Mouse (Mus musculus) MEL (cell line): ENCODE measurements around the gene Olfr1014. TPM values are rescaled to one million over a fixed set of nuclear protein-coding genes. Genes with fewer than 3 reads are reported as not detected.

Experiments used
- DNase-seq: peaks from one replicate; pipeline ENCODE4 v3.0.0; 2011; ENCODE audit warnings: low read depth, low spot score
- H3K27ac ChIP-seq: 2 replicates; pipeline ENCODE4 v1.5.1; 2012; ENCODE audit warnings: low read depth, mild to moderate bottlenecking, control low read depth, low read length, moderate library complexity; ENCODE audit not compliant: control insufficient read depth
- H3K27me3 ChIP-seq, 2 experiments: fragments of 150-350 bp in 1 of 2; sonication (generic) in 1 of 2; 2 replicates each; pipeline ENCODE4 v1.6.1; 2012; ENCODE audit warnings: low read length in 2 of 2, mild to moderate bottlenecking in 2 of 2, improper control_type of control experiment in 1 of 2, moderate library complexity in 1 of 2; ENCODE audit not compliant: insufficient read depth in 2 of 2, control insufficient read depth in 1 of 2
- H3K36me3 ChIP-seq, 2 experiments: 2 replicates each; pipeline ENCODE4 v1.6.1; 2012 to 2014; ENCODE audit warnings: low read length in 2 of 2, improper control_type of control experiment in 1 of 2, inconsistent platforms in 1 of 2, mild to moderate bottlenecking in 1 of 2; ENCODE audit not compliant: insufficient read depth in 2 of 2, control insufficient read depth in 1 of 2
- H3K4me1 ChIP-seq, 2 experiments: fragments of 150-350 bp in 1 of 2; sonication (generic) in 1 of 2; 2 replicates each; pipeline ENCODE4 v1.6.1; 2012; ENCODE audit warnings: low read length in 2 of 2, improper control_type of control experiment in 1 of 2, mild to moderate bottlenecking in 1 of 2; ENCODE audit not compliant: insufficient read depth in 2 of 2, control insufficient read depth in 1 of 2
- H3K4me3 ChIP-seq, 2 experiments: fragments of 150-350 bp in 1 of 2; sonication (generic) in 1 of 2; 2 replicates each; pipeline ENCODE4 v1.5.1; 2012; ENCODE audit warnings: low read depth in 2 of 2, low read length in 2 of 2, mild to moderate bottlenecking in 2 of 2, moderate library complexity in 2 of 2, control low read depth in 1 of 2, improper control_type of control experiment in 1 of 2; ENCODE audit not compliant: control insufficient read depth in 1 of 2, insufficient read depth in 1 of 2
- H3K79me2 ChIP-seq: 2 replicates; pipeline ENCODE4 v1.6.1; 2012; ENCODE audit warnings: mild to moderate bottlenecking, low read length, moderate library complexity; ENCODE audit not compliant: control insufficient read depth, poor library complexity, insufficient read depth
- H3K9ac ChIP-seq: 2 replicates; pipeline ENCODE4 v1.6.1; 2012; ENCODE audit warnings: low read depth, mild to moderate bottlenecking, control low read depth, low read length, moderate library complexity; ENCODE audit not compliant: control insufficient read depth, poor library complexity, severe bottlenecking
- H3K9me3 ChIP-seq: fragments of 150-350 bp; sonication (generic); replicated peaks from 2 replicates; pipeline ENCODE4 v1.6.1; 2012; ENCODE audit warnings: mild to moderate bottlenecking, low read length, improper control_type of control experiment, moderate library complexity; ENCODE audit not compliant: insufficient read depth
- BHLHE40 ChIP-seq: IDR thresholded peaks from 2 replicates; pipeline ENCODE4 v1.6.1; 2012; ENCODE audit warnings: low read depth, mild to moderate bottlenecking, inconsistent platforms, low read length, improper control_type of control experiment, borderline replicate concordance
- CTCF ChIP-seq, 3 experiments: IDR thresholded peaks in 2 of 3; conservative IDR thresholded peaks in 1 of 3; 2 replicates each; pipeline ENCODE4 v1.5.1; 2011 to 2012; ENCODE audit warnings: low read length in 3 of 3, low read depth in 2 of 3, mild to moderate bottlenecking in 2 of 3, improper control_type of control experiment in 1 of 3, inconsistent platforms in 1 of 3, mixed read lengths in 1 of 3, moderate library complexity in 1 of 3; ENCODE audit not compliant: control insufficient read depth in 1 of 3, insufficient read depth in 1 of 3, poor library complexity in 1 of 3, severe bottlenecking in 1 of 3
- E2F4 ChIP-seq: IDR thresholded peaks from 2 replicates; pipeline ENCODE4 v1.6.1; 2011; ENCODE audit warnings: low read depth, low read length, improper control_type of control experiment, borderline replicate concordance
- ELF1 ChIP-seq: IDR thresholded peaks from 2 replicates; pipeline ENCODE4 v1.6.1; 2014; ENCODE audit warnings: low read depth, mild to moderate bottlenecking, inconsistent platforms, low read length, improper control_type of control experiment, moderate library complexity
- EP300 ChIP-seq, 2 experiments: IDR thresholded peaks; 2 replicates each; pipeline ENCODE4 v1.6.1; 2011; ENCODE audit warnings: improper control_type of control experiment in 2 of 2, low read length in 2 of 2, low read depth in 1 of 2, mild to moderate bottlenecking in 1 of 2
- GATA1 ChIP-seq: IDR thresholded peaks from 2 replicates; pipeline ENCODE4 v1.6.1; 2011; ENCODE audit warnings: low read depth, low read length, improper control_type of control experiment
- HCFC1 ChIP-seq: IDR thresholded peaks from 2 replicates; pipeline ENCODE4 v1.6.1; 2012; ENCODE audit warnings: low read depth, mild to moderate bottlenecking, inconsistent platforms, low read length, improper control_type of control experiment, moderate library complexity
- JUND ChIP-seq: IDR thresholded peaks from 2 replicates; pipeline ENCODE4 v1.6.1; 2011; ENCODE audit warnings: low read depth, mild to moderate bottlenecking, improper control_type of control experiment, low read length
- MEF2A ChIP-seq: IDR thresholded peaks from 2 replicates; pipeline ENCODE4 v1.6.1; 2014; ENCODE audit warnings: low read depth, mild to moderate bottlenecking, inconsistent platforms, low read length, improper control_type of control experiment; ENCODE audit not compliant: poor library complexity, insufficient replicate concordance, severe bottlenecking; ENCODE audit errors: extremely low read depth
- MYC ChIP-seq: IDR thresholded peaks from 2 replicates; pipeline ENCODE4 v1.6.1; 2011; ENCODE audit warnings: low read depth, mild to moderate bottlenecking, low read length, improper control_type of control experiment, moderate library complexity
- POLR2AphosphoS2 ChIP-seq: IDR thresholded peaks from 2 replicates; pipeline ENCODE4 v1.6.1; 2011; ENCODE audit warnings: low read length, improper control_type of control experiment
- RCOR1 ChIP-seq: IDR thresholded peaks from 2 replicates; pipeline ENCODE4 v1.6.1; 2012; ENCODE audit warnings: low read depth, mild to moderate bottlenecking, inconsistent platforms, low read length, improper control_type of control experiment
- SIN3A ChIP-seq: IDR thresholded peaks from 2 replicates; pipeline ENCODE4 v1.6.1; 2012; ENCODE audit warnings: low read length, improper control_type of control experiment, inconsistent platforms
- SMC3 ChIP-seq: IDR thresholded peaks from 2 replicates; pipeline ENCODE4 v1.6.1; 2011; ENCODE audit warnings: low read depth, low read length, improper control_type of control experiment
- TAL1 ChIP-seq: IDR thresholded peaks from 2 replicates; pipeline ENCODE4 v1.6.1; 2012; ENCODE audit warnings: mild to moderate bottlenecking, inconsistent platforms, low read length, moderate library complexity, mixed read lengths
- TBP ChIP-seq: IDR thresholded peaks from 2 replicates; pipeline ENCODE4 v1.8.0; 2011; ENCODE audit warnings: low read depth, low read length, improper control_type of control experiment
- UBTF ChIP-seq: IDR thresholded peaks from 2 replicates; pipeline ENCODE4 v1.6.1; 2012; ENCODE audit warnings: low read depth, mild to moderate bottlenecking, inconsistent platforms, low read length, improper control_type of control experiment, moderate library complexity, borderline replicate concordance; ENCODE audit not compliant: insufficient read depth
- USF1 ChIP-seq: IDR thresholded peaks from 2 replicates; pipeline ENCODE4 v1.6.1; 2014; ENCODE audit warnings: low read depth, mild to moderate bottlenecking, inconsistent platforms, low read length, improper control_type of control experiment, moderate library complexity
- USF2 ChIP-seq, 2 experiments: IDR thresholded peaks; 2 replicates each; pipeline ENCODE4 v1.6.1; 2011 to 2012; ENCODE audit warnings: improper control_type of control experiment in 2 of 2, low read length in 2 of 2, borderline replicate concordance in 1 of 2, inconsistent platforms in 1 of 2, low read depth in 1 of 2, mild to moderate bottlenecking in 1 of 2; ENCODE audit not compliant: insufficient read depth in 1 of 2
- ZNF384 ChIP-seq: IDR thresholded peaks from 2 replicates; pipeline ENCODE4 v1.6.1; 2012; ENCODE audit warnings: low read depth, mild to moderate bottlenecking, inconsistent platforms, low read length, improper control_type of control experiment
- polyA plus RNA-seq, 2 experiments: library from polyadenylated mRNA; stranded (reverse) in 1 of 2; unstranded in 1 of 2; fragments of >175 nt in 1 of 2; fragments of >200 nt in 1 of 2; gene quantifications; 2 replicates each; pipeline versions ENCODE4 v1.2.1 to v1.2.4; 2012; ENCODE audit warnings: low replicate concordance in 2 of 2, low read depth in 1 of 2; ENCODE audit not compliant: insufficient read length in 2 of 2, insufficient read depth in 1 of 2, missing spikeins in 1 of 2
- total RNA-seq: library from RNA; depleted of rRNA; stranded (reverse); fragments of 300-350 nt; gene quantifications from 2 replicates; pipeline ENCODE4 v1.2.3, GENCODE M21; 2012

Gene Olfr1014
- total and polyA plus RNA-seq, 3 experiments, result not detected

DNA sequence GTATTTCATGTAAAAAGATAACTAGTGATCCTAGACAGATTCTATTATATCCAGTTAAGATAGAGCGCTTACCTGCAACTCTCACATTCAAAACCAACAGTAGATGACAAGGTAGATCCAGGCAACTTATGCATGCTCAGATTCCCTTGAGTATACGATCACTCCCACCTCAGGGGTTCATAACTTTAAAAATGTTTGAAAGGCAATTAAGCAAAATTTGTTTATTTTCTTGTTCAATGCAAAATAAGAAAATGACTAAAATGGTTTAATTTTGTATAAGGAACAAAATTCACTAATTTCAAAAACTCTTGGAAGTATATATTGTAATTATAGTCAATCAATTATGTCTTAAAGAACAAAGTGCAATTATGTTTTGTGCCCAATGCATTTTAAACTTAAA lies 29.9 kb downstream of the Olfr1014 start, which contains the start of gene Olfr1016:
Gene Olfr1016 (minus strand): TSS at position 101 of the 400 bp plus-strand sequence.
- H3K4me1 ChIP-seq, result no peaks in the 10 kb centered on the region
- no peaks in the 10 kb centered on the region for H3K9me3 ChIP-seq
- H3K27me3 ChIP-seq, result no peaks in the 10 kb centered on the region
- TF ChIP-seq USF1 (no peak), POLR2AphosphoS2 (no peak), TBP (no peak), TAL1 (no peak), E2F4 (no peak), MYC (no peak), GATA1 (no peak), USF2 (IDR thresholded peaks at IDR 0.05; ENCODE audit: borderline replicate concordance in 1 of 2, insufficient read depth in 1 of 2, low read depth in 1 of 2, low read length in 2 of 2) (no peak), SMC3 (no peak)
- no peak for DNase-seq
- no peak within 1 kb of the TSS for H3K4me3 ChIP-seq
- no peaks in the 10 kb centered on the region for H3K79me2 ChIP-seq
- no peak within 1 kb of the TSS for H3K9ac ChIP-seq
- H3K27ac ChIP-seq, result no peak within 1 kb of the TSS
- H3K36me3 ChIP-seq, result no peaks in the 10 kb centered on the region

GRCm38 (mm10) chr2:85804501-85804900 lies 32.0 kb downstream of the Olfr1014 start:
- Histone ChIP-seq H3K9me3 (no peaks in the 10 kb centered on the region), H3K27me3 (no peaks in the 10 kb centered on the region), H3K9ac (no peak overlapping the region), H3K4me1 (no peaks in the 10 kb centered on the region), H3K4me3 (no peak overlapping the region), H3K36me3 (no peaks in the 10 kb centered on the region), H3K27ac (no peak overlapping the region), H3K79me2 (no peaks in the 10 kb centered on the region)
- no peak for TF ChIP-seq USF1
- TF ChIP-seq SIN3A, result no peak
- no peak for TF ChIP-seq TBP
- no peak for TF ChIP-seq BHLHE40
- no peak for TF ChIP-seq EP300 (IDR thresholded peaks at IDR 0.05; ENCODE audit: low read depth in 1 of 2, low read length in 2 of 2)
- no peak for TF ChIP-seq TAL1
- TF ChIP-seq MEF2A, result no peak
- no peak for TF ChIP-seq ZNF384
- no peak for TF ChIP-seq CTCF (IDR thresholded peaks at IDR 0.05 in 2 of 3, conservative IDR thresholded peaks at IDR 0.05 in 1 of 3; ENCODE audit: control insufficient read depth in 1 of 3, insufficient read depth in 1 of 3, low read depth in 2 of 3, low read length in 3 of 3, poor library complexity in 1 of 3, severe bottlenecking in 1 of 3)
- no peak for TF ChIP-seq RCOR1
- TF ChIP-seq MYC, result no peak
- TF ChIP-seq HCFC1, result no peak
- TF ChIP-seq JUND, result no peak
- TF ChIP-seq ELF1, result no peak
- no peak for TF ChIP-seq SMC3
- no peak for TF ChIP-seq UBTF
- DNase-seq, result no peak
